Mouse (Mus musculus) common myeloid progenitor, adult 5-6 weeks (primary cell): Measurements from ENCODE around the gene Pi4k2a. TPM values are rescaled to one million over a fixed set of nuclear protein-coding genes. Genes with fewer than 3 reads are reported as not detected.
"Not testable (repeated sequence)": the region's sequence is repeated elsewhere in the genome, so short reads cannot be mapped to it uniquely, and the experiment has no call there.

Source experiments
- ATAC-seq: replicated peaks from 2 replicates; pipeline ENCODE4 v1.8.0; 2016; ENCODE audit warnings: low read depth, mild to moderate bottlenecking, moderate TSS enrichment, inconsistent platforms; ENCODE audit not compliant: poor library complexity, severe bottlenecking
- total RNA-seq: library from RNA; stranded (forward); fragments of 200-1000, 187-1606 nt; gene quantifications from 2 replicates; pipeline ENCODE4 v1.2.3, GENCODE M21; 2017

The Pi4k2a gene
- total RNA-seq, 1 experiment from 2014 or later, result 12.5 TPM

DNA sequence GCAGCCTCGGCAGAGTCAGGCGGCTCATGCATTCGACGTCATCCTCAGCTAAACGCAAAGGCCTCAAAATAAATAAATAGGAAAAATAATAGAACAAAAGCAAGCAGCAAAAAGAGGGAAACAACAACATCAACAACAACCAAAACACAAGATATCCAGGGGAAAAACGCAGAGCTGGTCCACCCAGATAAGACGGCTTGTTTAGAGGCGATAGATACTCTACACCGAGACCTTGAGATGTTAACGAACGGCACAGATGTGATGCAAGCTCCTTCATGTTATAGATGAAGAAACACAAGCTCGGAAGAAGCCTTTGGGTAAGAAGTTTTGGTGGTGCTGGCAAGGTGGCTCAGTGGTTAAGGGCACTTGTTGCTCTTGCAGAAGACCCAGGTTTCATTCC lies 11.3 kb upstream of the Pi4k2a start:
- ATAC-seq, result no peak

DNA sequence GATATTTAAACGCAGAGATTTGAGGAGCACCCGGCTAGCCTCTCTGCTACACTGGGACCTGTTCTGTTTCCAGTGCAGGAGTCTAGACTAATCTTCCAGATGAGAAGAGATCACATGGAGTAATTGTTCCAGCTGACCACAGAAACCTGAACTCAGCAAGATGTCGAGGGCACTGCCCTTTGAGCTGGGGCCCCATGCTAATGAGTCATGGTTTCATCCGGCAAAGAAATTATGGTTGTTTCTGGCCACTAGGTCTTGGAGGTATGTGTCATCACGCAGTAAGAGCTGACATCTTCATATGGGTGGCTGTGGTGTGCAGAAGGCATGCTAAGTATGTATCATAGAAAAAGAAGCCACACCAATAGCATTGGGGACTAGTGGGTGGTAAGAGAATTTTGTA lies 10.3 kb upstream of the Pi4k2a start:
- no peak for ATAC-seq

DNA sequence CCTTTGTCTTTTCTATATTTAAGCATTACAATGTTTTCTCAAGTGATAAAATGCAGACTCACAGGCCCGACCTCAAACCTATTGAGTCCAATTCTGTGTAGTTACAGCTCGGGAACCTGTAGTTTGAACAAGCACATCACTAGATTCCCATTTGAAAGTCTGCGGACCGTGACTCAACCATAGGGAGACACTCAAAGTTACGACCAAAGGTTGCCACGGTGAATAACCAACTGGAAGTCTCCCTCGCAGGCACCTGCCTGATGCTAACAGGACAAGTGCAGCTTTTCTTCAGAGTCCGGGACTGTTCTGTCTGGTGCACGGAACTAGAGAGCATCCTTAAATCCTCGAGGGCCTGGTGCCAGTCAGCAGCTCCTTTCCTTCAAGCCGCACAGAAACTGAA lies 9.8 kb upstream of the Pi4k2a start:
- no peak for ATAC-seq

DNA sequence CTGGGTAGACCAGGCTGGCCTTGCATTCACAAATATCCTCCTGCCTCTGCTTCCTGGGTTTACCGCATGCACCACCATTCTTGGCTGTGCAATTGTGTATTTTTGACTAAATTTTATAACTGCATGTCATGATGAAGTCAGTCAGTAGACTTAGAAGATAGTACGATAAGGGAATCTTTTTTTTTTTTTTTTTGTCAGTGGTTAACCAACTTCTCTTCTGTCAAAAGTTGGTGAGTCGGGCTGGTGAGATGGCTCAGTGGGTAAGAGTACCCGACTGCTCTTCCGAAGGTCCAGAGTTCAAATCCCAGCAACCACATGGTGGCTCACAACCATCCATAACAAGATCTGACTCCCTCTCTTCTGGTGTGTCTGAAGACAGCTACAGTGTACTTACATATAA lies 8.7 kb upstream of the Pi4k2a start:
- not testable (repeated sequence) for ATAC-seq

DNA sequence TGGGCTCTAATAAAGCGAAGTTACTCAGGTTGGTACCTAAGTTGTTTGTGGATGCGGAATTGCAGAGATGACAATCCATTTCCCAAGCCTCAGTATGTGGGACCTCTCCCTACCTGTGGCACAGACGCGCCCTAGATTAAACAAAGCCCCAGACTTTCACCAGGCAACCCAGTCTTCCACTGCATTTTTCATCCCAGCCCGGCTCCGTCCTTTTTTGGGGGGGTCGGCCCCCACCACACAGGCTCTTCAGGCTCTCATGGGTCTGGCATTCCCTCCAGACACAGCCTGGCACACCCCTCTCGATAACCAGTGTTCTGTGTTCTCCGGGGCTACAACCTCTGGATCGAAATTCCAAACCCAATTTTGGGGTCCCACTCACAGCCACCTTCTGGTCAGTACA lies 4.6 kb upstream of the Pi4k2a start:
- no peak for ATAC-seq

DNA sequence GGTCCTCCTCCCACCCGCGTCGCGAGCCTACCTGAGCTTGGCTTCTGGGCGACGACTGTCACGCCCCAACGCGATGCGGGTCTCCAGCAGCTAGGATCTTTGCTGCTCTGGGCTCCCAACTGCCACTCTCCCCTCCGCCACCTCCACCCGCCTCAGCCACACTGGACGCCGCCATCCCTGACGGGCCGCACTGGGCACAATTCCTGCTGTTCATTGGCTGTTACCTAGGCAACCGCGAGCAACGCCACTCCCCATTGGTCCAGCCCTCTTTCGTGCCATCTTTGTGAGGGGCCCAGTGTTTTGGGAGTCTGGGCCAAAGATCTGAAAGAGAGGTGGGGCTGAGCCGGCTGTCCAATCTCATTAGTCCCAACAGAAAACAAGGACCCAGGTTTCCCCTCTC lies 4.1 kb upstream of the Pi4k2a start, which contains the start of gene Morn4:
TSS of gene Morn4 (minus strand) at position 192 of the 400 bp plus-strand sequence.
- ATAC-seq, result peak; percentile 48

DNA sequence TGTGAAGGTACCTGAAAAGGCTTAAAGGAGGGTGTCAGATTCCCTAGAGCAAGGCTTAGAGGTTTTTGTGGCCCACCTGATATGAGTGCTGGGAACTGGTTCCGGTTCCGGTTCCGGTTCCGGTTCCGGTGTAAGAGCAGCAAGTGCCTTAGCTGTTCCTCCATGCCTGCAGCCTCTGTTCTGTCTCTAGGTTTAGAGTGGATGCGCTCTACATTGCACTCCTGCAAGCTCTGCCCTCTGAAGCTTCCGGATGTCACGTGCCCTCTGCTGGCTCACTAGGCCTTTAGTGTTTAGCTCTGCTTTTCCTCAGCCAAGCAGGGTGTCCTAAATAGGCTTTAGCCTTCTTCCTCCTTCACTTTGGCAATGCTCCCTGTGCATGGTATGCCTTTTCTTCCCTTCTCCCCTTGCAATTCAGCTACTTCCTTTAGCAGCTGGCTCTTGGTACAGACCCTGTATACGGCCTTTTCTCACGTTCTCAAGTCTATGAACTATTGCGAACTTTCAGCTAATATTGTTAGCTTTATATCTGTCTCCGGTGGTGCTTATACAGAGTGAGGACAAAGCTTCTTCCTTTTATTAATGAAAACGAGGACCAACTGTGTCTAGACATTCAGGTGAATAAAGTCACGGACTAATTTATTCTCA lies 1.0 kb upstream of the Pi4k2a start:
- ATAC-seq, result peak; percentile 52

DNA sequence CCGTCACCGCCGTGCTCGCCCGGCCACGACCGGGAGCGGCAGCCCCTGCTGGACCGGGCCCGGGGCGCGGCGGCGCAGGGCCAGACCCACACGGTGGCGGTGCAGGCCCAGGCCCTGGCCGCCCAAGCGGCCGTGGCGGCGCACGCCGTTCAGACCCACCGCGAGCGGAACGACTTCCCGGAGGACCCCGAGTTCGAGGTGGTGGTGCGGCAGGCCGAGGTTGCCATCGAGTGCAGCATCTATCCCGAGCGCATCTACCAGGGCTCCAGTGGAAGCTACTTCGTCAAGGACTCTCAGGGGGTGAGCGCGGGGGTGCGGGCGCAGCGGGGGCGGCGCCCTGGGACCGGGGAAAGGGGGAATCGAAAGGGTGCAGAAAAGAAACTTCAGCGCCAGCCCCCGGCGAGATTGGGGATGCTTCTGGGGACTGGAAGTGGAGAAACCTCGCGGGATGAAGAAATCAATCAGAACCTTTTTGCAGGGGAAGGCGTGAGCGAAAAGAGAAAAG lies 419 bp downstream of the Pi4k2a start:
- 0 out of 2 replicates have a peak, but pooled peaks have one; percentile 4 for ATAC-seq

DNA sequence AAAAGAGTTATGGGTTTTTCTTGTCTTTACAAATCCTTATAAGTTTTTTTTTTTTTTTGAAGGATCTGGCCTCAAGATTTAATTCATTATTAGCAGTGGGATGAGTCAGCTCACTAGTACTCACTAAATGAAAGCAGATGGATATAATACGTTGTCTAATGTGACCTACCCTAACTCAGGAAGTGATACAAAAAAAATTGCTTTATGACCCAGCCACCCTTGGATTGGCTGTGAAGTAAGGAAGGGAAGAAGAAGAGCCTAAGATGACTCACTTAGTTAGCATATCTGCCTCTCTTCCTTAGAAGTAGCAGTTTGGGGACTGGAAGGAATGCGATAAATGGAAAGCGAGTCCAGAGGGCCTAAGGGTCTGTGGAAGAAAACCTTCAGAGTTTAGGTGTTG lies 9.1 kb downstream of the Pi4k2a start:
- ATAC-seq, result no peak

DNA sequence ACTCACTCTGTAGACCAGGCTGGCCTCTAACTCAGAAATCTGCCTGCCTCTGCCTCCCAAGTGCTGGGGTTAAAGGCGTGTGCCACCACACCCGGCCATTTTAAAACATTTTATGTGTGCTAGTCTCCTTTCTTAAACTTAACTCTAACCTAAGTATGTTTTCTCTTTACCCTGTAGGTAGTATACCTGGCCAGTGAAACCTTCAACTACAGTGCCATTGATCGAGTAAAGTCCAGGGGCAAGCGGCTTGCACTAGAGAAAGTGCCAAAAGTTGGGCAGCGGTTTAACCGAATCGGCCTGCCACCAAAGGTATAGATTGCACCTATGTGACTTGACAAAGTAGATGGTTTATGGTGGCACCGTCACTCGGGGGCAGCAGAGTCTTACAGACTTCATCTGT lies 14.4 kb downstream of the Pi4k2a start:
- no peak for ATAC-seq

DNA sequence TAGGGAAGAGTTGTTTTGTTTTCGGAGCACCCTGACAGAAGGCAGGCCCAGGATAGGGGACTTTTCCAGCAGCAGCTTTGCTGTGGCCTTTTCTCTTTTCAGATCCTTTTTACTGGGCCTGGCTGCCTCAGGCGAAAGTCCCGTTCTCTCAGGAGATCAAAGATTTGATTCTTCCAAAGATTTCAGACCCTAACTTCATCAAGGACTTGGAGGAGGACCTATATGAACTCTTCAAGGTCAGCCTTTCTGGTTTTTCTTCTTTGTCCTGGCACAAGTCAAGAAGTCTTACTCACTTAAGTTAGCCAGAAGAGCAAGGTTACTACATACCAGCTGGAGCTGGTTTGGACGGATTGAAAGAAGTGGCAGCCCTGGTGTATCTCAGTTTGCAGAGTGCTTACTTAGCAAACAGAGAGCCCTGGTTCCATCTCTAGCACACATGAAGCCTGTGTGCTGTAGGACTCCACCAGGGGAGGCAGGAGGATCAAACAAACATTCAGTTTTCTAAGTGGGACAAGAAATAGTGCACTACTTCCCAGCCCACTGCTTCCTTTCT lies 25.6 kb downstream of the Pi4k2a start:
- ATAC-seq, result no peak

DNA sequence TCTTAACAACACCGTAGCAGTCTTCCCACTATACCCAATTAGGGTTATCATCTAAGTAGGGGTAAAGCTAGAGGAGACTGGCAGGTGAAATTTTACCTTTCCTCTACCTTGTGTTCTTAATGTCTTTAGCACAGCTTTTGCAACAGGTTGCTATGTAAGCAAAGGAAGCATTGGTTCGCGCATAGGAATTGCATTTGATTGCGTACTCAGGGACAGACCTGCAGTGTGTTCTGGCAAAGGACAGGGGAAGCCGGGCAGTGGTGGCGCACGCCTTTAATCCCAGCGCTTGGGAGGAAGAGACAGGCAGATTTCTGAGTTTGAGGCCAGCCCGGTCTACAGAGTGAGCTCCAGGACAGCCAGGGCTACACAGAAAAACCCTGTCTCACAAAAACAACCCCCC lies 27.9 kb downstream of the Pi4k2a start:
- ATAC-seq, result no peak

DNA sequence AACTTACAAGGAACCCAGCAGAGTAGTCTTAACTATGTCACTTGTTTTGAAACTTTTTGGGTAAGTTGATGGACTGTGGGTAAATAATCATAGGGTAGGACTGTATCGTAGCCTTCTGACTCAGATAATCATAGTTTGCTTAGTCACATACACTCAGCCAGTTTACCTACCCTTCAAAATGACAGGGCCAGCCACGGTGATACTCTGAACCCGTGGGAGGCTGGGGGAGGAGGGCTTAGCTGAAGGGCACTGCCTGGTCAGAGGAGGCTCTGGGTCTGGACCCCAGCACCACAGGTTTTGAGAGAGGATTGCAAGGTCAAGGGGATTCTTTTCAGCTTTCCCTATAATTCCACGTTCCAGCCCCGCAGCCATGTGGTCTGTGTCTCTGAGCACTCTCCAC lies 28.3 kb downstream of the Pi4k2a start:
- no peak for ATAC-seq

DNA sequence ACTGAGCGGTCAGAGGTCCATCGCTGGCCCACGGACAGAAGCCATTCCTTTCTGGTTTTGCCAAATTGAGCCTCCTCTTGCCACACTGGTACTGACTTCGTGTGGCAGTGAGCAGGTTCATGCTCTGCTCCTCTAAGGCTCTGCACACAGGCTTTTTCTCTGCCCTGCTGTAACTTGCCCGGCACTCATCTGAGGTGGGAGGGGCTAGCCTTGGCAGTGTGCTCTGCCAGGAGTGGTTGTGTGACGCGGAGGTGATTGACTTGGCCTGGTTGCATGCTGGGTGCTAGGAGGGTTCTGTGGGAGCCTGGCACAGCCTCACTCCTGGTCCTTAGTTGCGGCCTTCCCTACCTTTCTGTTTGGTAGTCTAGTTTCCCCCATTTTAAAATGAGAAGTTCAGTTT lies 30.2 kb downstream of the Pi4k2a start:
- no peak for ATAC-seq

DNA sequence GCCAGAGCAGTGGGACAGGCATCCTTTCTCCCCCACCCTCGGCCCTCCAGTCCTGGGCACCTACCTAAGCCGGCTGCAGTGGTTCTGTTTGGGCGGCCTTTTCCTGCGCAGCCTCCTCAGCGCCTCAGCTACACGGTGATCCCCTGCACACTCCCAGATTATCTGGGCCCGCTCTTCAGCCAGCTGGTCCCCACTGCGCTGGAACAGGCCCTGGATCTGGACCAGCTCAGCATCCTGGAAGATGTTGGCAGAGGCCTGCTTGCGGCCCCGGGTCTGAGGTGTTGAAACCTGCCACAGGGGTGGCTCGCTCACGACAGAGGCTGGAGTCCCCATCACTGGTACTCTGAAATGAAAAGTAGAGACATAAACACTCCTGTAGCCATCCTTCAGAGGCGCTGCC lies 34.4 kb downstream of the Pi4k2a start:
- no peak for ATAC-seq

DNA sequence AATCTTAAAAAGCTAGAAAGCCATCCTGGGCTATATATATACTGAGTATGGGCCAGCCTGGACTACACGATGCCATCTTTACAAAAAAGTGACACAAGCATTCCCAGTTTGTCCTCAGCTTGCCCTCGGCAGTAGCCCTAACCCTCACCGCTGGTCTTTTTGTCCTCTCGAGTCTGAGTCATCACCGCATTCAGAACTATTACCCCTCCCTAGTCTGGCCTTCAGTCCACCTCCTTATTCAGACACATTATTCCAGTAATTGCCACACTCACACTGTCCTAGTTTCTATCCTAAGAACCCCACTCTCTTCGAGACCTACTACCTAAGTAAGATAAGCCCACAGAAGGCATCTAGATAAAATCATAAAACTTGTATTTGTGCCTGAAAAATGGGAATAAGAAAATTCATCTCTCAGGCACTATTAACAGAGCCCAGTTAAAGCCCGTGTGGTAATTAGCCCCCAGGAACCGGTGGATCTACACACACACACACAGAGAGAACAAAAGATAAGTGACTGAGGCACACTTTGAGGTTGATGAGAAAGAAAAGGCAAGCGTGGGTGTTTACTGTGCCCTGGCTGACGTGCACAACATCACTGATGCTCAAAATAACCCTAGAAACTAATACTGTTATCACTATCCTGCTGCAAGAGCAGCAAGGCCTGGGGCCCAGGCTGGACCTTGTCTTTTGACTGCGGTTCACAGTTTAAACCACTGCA lies 35.4 kb downstream of the Pi4k2a start:
- no peak for ATAC-seq

DNA sequence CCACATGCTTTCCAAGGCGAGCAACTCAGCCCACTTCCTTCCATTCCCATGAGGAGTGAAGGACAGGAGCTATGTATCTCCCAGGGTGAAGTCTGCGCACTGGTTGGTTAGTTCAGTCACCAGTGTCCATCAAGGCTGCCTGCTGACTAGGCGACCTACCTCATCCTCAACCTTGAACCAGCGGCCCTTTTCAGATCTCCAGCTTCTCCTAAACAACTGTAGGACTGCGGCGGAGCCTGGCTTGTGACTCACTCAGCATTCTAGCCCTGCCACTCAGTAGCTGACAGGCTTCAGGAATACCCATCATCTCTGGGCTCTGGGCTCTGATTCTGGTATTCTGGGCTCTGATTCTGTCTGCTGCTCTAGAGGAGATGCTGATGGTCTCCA lies 35.9 kb downstream of the Pi4k2a start:
- no peak for ATAC-seq

DNA sequence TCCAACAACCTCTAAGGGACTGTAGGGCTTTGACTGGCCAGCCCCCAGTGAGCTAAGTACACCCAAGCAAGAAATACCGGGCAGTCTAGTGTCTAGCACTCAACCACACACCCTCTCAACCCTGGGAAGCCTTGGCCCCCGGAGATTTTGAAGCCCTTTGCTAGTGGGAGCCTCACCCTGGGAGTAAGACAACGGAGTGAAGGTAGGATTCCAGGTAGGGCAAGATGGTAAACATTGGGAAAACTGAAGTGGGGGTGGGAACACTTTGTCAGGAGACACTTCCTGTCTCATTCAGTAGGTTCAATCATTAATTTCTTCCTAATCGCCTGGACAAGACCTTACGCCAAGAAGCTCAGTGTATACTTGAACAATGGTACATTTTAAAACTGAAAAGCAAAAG lies 36.8 kb downstream of the Pi4k2a start:
- no peak for ATAC-seq

DNA sequence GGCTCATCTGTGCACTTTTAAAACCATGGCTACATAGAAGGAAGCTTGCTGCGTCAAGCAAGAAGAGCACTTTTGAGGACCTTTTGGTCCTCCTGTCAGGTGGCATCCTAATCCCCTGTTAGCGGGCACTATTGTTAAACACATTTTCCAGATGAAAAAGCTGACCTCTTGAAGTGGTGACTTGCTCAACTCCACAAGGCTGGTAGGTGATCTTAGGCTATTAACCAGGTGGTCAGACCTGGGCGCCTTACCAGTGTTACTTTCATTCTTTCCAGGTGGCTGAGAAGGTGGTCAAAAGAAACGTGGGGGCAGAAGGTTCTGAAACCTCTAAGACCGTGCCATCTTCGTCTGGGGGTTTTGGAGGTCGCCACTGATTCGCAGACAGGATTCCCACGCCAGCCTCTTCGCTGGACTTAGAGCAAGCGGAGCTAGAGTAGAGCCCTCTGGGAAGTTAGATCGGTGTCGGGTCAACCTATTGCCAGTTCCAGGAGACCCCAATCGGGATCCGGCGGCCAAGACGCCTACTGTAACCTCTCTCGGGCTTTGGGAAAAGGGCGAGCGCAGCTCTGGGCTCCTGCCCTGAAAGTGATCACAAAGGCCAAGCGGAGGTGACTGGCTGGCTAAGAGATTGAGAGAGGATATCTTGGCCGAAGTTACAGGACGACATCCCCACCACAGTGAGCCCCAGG lies 37.9 kb downstream of the Pi4k2a start:
- no peak for ATAC-seq

DNA sequence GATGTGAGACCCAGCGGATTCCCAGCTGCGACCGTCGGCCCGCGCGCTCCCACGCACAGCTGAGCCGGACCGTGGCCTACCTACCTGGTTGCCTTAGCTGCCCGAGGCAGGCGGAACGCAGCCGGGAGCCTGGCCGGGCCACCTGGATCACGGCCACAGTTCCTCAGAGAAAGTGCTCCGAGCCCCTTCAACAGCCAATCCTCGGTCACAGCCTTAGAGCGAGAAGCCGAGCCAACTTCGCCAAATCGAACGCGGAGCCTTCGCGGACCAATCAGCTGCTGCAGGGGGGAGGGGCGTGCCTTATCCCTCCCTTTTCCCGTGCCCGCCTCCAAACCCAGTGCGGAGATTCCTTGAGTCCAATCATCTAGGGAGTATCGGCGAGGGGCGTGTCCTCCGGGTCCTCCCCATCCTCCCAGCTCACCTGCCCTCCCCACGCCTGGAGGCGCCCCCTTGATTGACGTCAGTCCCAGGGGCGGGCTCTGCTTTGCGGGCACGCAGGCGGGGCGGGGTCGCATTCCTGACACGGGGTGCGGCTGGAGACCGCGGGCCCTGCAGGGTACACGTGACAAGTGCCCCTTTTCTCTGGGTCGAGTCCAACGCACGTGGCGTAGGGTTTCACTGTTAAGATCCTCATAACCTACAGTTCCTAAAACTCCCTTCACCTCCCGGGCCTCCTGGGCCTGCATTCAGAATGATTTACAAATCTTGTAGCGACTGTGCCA lies 38.7 kb downstream of the Pi4k2a start, which contains the start of gene Avpi1:
TSS of gene Avpi1 (minus strand) at position 273 of the 722 bp plus-strand sequence.
- ATAC-seq, result peak; percentile 90
